Mouse (Mus musculus) kidney, postnatal 14 days (tissue): ENCODE data around the gene Sult5a1.
A peak's percentile ranks its signal among the peaks of the same experiment; 100 is the strongest.
"Not testable (repeated sequence)": the region's sequence is repeated elsewhere in the genome, so short reads cannot be mapped to it uniquely, and the experiment has no call there.

ENCODE experiments used
- DNase-seq: peaks from one replicate; pipeline ENCODE4 v3.0.0; 2022; ENCODE audit warnings: mixed read lengths

Gene Sult5a1

DNA sequence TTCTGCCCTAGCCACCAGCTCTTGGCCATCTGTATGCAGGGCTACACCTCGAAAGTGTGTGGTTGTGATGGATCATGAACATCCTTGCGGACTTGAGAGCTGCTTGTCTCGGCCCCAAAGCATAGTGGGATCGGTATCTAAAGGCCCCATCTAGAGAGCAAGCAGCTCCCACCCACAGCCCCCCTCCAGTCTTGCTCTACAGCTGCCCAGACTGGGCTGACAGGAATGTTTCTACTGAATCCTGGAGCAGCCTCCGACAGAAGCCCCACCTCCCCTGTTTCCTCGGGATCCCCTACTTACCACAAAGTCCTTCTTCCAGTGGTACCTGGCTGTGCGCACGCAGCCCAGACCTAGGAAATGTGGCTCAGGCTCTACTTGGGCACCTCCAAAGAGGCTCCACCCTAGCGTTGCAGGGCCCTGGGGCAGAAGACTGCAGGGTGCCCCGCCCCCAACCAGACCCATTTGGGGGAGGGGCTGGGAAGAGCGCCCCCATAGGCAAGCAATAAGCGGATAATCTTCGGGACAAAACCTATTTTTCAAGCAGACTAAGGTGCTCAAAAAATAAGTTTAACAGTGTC lies at the start of gene Sult5a1:
Gene Sult5a1 (minus strand): TSS at position 428 of the 578 bp plus-strand sequence.
- DNase-seq: no peak

- DNase-seq: no peak
These were observed 45.5 kb upstream of the Sult5a1 start for GRCm38 (mm10) chr8:123203571-123203970.

- peak; percentile 81 for DNase-seq
These were observed 44.2 kb upstream of the Sult5a1 start for GRCm38 (mm10) chr8:123202288-123202687.

DNA sequence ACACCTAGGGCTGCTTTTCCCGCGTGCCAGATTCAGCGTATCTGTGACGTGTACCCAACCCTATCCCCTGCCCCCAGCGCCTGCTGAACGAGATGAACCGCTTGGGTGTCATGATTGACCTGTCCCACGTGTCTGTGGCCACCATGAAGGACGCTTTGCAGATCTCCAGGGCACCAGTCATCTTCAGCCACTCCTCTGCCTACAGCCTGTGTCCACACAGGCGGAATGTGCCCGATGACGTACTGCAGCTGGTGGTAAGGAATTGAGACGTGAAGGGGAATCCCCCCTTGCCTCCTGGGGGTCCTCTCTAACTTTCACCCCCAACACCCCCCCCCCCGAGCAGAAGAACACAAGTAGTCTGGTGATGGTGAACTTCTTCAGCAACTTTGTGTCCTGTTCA lies 41.7 kb upstream of the Sult5a1 start:
- DNase-seq: no peak

DNA sequence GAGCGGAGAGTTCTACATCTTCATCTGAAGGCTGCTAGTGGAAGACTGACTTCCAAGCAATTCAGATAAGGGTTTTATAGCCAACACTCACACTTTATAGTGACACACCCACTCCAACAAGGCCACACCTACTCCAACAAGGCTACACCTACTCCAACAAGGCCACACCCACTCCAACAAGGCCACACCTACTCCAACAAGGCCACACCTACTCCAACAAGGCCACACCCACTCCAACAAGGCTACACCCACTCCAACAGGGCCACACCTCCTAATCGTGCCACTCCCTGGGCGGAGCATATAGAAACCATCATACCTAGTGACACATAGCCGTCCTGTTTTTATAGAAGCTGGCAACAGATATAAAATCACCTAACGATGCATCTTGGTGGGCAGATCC lies 38.9 kb upstream of the Sult5a1 start:
- DNase-seq: not testable (repeated sequence)

DNA sequence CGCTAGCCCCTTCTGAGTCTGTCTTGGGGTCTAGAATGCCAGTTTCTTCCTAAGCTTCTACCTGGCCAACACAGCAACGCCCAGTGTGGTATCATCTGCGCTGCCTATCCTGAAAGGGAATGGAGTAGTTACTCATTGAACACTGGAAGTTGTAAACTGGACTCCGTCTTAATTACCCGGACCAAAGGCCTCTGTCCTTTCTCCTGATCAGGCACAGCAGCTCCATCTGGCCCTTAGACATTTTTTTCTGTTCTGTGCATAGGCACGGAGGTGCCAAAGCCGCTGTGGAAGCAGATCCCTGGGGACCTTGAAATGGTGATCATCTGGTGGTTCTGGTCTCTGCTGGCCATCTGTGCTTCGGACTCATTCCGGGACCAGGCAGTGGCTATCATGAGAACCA lies 35.7 kb upstream of the Sult5a1 start:
- peak; percentile 47 for DNase-seq

DNA sequence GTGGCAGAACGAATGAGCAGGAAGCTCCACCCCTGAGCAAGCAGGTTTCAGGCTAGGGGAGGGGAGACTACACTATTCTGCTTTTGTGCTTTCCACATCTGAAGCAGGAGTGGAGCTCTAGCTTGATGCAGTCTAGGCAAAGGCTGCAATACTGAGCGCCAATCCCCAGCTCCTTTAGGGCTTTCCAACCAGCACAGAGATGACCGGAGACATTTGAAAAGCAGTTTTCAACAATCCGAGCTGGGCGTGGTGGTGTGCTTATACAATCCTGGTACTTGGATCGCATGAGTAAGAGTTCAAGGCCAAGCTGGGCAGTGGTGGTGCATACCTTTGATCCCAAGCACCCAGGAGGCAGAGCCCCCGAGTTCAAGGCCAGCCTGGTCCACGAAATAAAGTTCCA lies 33.8 kb upstream of the Sult5a1 start:
- DNase-seq: no peak

DNA sequence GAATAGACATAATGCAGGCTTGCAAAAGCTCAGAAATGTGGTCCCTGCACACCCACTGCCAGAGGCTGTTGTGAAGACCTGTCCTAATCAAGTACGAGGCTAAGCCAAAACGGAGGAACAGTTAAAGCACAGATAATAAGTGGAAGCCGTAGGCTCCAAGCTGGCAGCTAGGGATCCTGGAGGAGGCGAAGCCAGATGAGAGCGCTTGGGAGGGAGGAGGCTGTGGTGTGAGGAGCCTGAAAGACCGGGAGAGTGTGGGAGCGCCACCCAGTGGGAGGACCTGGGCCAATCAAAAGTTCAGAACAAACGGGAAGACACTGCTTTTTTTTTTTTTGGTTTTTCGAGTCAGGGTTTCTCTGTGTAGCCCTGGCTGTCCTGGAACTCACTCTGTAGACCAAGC lies 32.6 kb upstream of the Sult5a1 start:
- peak; percentile 84 for DNase-seq

GRCm38 (mm10) chr8:123188841-123189240 lies 30.7 kb upstream of the Sult5a1 start:
- DNase-seq: no peak

DNA sequence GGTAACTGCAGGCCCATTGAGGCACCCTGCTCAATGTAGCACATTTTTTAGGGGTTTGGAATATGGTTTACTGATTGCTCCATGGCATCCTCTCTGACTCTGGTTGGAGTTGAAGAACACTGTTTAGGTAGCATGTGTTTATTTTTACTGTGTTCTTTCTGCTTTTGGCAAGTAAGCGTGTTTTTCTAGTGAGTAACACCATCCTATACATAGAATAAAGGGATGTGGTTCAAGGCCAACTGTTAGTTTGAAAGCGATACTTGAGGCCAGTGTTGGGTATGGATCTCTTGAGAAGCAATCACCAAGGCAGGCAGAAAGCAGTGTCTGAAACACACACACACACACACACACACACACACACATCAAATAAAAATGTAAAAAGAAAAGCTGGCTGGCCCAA lies 29.9 kb upstream of the Sult5a1 start:
- DNase-seq: no peak

- peak; percentile 79 for DNase-seq
These were observed 27.7 kb upstream of the Sult5a1 start, which contains the start of gene Dpep1 for GRCm38 (mm10) chr8:123185566-123186409. Gene Dpep1, plus strand, starts transcription at chr8:123186242.

DNA sequence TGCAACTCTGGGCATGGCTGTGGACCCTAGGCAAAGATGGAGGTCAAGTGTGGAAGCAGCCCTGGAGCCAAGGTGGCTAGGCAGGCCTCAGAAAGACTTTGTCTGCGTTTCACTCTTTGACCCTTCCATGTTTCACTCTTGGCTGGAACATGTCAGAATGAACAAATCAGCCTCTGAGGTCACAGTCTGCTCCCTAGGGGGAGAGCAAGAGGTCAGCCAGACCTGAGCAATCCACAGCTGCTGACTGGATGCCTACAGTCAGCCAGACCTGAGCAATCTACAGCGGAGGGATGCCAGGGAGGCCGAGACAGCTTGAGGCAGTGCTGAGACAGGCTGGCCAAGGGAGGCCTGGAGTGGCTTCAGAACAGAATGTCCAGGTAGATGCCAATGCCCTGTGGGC lies 23.3 kb upstream of the Sult5a1 start:
- peak; percentile 75 for DNase-seq

DNA sequence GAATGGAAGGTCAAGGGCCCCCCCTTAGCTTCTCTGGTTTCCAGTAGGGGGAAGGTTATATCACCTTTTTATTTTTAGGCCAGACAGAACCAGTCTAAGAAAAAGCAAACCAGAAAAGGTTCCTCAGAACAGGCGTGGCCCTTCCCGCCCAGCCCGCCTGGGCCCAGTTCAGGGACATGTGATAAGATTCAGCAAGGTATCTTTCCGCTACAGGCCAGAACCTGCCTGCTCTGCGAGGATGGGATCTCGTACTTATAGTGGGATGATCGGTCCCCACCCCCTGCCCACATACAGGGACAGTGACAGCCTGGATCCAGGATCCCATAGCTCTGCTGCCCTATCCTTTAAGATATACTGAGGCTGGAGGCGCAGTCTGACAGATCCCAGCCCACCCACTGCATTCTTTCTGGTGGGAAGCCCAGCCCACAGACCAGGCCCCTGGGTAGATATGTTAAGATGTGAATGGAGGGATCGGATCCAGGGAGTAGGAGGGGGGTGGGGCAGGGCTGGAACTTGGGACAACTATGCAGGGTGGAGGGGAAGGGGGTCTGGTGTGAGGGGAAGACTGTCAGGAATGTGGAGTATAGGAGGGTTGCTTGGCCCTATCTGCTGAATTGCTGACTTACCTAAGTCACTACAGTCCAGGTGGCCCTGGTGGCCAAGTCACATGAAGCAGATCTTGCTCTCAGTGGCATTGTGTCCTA lies 1.9 kb downstream of the Sult5a1 start:
- DNase-seq: no peak

DNA sequence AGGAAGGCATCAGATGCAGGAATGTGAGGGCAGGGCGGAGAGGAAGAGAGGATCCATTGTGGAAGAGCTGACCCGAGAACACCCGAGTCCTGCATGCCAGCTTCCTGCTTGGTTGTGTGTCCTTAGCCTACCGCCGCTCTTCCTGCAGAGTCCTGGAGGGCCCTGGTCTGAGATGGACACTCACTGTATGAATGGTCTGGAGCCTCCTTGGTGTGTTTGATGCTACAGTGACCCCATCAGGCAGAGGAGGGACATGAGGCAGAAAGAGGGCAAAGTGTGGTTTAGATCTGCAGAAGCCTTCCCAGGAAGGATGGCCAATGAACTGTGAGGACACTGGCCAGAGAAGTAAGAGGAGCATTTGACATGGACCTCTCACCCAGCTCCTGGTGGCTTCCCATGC lies 2.9 kb downstream of the Sult5a1 start:
- DNase-seq: peak; percentile 57

DNA sequence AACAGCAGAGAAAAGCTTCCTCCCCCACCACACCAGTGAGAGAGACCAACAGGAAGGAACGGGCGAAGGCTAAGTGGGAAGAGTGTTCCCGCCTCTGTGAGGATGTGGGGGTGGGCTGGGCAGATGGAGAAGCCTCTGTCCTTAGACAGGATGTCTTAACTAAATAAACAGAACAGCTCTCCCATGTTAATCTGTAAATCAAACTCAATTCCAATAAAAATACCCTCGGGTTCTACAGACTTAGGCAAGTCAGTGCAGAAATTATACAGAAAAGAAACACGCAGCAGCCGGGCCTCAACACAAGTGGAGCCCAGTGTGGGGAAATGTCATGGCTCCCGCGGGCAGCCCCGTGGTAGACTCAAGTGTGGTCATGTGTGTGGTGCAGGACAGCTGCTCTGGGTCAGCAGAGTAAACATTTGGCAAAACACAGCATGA lies 7.4 kb downstream of the Sult5a1 start:
- DNase-seq: peak; percentile 69

- no peak for DNase-seq
These were observed 11.7 kb downstream of the Sult5a1 start for GRCm38 (mm10) chr8:123146390-123146789.

DNA sequence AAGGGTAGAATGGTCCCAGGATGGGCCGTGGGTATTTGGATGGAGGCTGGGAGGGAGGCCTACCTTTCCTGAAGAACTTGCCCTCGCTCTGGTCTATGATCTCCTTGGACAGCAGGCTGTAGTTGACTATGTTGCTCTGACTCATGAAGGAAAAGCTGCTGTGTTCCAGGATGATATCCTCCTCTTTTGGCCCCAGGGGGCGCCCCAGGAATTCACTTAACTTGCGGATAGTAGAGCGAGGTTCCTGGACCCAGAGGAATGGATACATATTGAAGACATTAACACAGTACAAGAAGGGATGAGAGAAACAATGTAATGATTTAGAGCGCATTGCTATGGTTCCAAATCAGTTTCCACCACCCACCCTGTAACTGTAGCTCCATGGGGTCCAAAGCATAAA lies 12.8 kb downstream of the Sult5a1 start:
- peak; percentile 68 for DNase-seq

- DNase-seq: peak; percentile 91
These were observed 16.2 kb downstream of the Sult5a1 start for GRCm38 (mm10) chr8:123141741-123142462.

DNA sequence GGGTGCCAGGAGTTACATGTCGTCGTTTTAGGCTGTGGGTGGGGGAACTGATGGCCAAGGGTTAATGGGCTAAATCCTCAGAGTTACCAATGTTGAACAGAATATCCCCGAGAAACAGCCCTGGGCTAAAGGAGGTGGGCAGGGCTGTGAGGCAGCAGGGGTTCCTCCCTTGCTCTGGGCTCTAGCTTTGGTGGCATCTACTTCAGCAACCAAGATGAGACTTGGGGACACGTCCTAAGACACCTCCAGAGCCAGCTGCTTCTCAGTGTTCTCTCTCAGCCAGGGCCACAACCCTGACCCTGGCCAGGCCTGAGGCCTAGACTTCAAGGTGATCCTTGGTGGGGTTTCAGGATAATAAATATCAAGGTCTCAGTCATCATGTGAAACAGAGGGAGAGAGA lies 19.4 kb downstream of the Sult5a1 start:
- DNase-seq: no peak

GRCm38 (mm10) chr8:123137645-123138077 lies 20.5 kb downstream of the Sult5a1 start:
- DNase-seq: peak; percentile 52

- no peak for DNase-seq
These were observed 21.8 kb downstream of the Sult5a1 start for GRCm38 (mm10) chr8:123136287-123136686.

DNA sequence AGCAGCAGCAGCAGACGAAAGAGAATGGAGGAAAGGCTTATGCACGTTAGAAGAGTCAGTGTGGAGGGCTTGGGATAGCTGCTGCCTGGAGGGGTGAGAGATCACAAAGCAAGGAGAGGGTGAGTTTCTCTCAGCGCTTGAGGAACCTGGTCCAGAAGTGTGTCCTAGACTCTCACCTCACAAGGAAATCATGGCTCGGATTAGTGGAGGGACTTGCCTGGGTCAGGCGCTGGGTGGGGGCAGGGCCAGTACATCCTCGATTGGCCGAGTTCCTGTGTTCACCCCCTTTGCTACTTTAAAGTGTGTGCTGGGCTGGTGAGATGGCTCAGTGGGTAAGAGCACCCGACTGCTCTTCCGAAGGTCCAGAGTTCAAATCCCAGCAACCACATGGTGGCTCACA lies 22.3 kb downstream of the Sult5a1 start:
- no peak for DNase-seq

- DNase-seq: no peak
These were observed 22.7 kb downstream of the Sult5a1 start for GRCm38 (mm10) chr8:123135406-123135805.
